Mouse (Mus musculus): ENCODE results near the gene Pdzd4. TPM values are rescaled to one million over a fixed set of nuclear protein-coding genes. Genes with fewer than 3 reads are reported as not detected.

Pdzd4 gene
- 1 to 10 TPM; 2.6 to 3.7 TPM for total RNA-seq (2021)
- long read RNA-seq, experiment 1, result 0 reads
- long read RNA-seq, experiment 2, result 0 reads

DNA sequence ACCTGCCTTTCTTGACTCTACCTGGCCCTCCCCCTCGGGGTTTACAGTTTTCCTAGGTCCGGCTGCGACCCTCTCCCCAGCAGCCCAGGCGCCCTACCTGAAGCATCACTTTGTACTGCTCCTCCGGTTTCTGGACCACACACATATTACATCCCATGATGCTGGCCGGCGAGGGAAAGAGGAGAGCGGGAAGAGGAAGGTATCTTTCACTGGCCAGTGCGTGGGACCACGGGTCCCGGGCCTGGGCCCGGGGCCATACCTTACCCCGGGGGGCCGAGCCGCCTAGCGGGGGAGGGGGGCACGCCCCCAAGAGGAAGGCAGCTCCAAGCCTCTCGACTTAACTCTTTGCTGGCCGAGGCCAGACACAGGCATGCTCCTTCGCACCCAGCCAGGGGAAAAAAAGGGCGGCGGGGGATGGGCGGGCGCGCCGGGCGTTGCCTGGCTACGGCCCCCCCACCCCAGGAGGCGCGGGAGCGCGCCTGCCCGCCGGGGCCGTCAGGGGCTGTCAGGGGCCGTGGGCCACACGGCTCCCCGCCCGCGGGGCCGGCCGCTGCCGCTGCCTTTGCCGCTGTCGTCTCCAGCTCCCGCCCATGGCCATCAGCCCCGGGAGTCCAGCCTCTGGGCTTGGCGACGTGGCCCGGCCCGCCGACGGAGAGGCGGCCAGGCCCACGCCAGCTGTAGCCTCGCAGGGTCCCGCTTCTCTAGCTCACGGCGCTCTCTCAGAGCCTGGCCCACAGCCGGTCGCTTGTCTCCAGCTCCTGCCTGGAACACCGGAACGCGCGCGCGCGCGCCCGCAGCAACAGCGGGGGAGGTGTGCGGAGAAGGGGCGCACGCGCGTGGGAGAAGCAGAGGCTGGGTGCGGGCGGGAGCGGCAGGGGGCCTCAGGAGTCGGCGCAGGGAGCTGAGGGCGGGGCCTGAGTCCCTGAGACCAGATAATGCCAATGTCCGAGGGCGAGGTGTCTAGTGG is at the start of gene Pdzd4:
Gene Pdzd4 (minus strand): TSS at position 785 of the 967 bp plus-strand sequence.
- DNase-seq, result peak; percentile 44

GRCm38 (mm10) chrX:73871956-73872355 is 47.2 kb upstream of the Pdzd4 start:
- no peak for DNase-seq

DNA sequence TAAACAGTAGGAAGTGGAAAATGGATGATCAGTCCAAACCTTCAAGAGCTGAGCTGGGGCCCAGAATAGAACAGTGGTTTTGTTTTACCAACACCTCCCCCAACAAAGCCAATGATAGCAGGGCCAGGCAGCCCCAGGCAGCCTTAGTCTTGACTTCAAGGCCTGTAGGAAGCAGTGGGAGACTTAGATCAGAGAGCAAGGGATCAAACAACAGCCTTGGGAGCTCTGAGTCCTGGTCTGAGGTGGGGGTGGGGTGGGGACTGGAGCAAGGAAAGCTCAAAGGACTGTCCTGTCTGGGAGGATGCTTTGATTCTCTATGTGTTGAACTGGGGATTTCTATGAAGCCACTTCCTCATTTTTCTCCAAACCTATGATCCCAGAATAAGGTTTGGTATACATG is 46.7 kb upstream of the Pdzd4 start:
- DNase-seq, result no peak

GRCm38 (mm10) chrX:73869334-73869733 is 44.6 kb upstream of the Pdzd4 start:
- DNase-seq, result peak; percentile 40

DNA sequence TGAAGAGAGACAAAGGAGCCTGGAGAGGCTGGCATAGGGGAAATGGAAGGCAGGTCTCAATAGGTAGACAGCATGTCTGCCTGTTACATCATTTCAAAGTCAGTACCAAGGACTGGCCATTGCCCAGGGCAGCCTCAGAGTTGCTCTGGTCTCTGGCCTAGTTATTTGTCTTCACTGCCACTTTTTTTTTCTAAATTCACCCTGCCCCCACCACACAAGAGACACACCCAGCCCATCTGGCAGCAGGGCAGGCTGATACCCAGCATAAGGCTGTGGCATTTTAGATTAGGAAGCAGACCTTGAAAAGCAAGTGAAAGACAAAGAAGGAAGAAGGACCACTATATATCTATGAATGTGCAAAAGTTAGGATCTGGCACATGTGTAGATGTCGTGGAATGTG is 43.1 kb upstream of the Pdzd4 start:
- no peak for DNase-seq

GRCm38 (mm10) chrX:73867256-73867655 is 42.5 kb upstream of the Pdzd4 start:
- no peak for DNase-seq

GRCm38 (mm10) chrX:73864692-73865091 is 39.9 kb upstream of the Pdzd4 start:
- no peak for DNase-seq

- DNase-seq, result no peak
Measured at GRCm38 (mm10) chrX:73855087-73855408, 30.3 kb upstream of the Pdzd4 start.

DNA sequence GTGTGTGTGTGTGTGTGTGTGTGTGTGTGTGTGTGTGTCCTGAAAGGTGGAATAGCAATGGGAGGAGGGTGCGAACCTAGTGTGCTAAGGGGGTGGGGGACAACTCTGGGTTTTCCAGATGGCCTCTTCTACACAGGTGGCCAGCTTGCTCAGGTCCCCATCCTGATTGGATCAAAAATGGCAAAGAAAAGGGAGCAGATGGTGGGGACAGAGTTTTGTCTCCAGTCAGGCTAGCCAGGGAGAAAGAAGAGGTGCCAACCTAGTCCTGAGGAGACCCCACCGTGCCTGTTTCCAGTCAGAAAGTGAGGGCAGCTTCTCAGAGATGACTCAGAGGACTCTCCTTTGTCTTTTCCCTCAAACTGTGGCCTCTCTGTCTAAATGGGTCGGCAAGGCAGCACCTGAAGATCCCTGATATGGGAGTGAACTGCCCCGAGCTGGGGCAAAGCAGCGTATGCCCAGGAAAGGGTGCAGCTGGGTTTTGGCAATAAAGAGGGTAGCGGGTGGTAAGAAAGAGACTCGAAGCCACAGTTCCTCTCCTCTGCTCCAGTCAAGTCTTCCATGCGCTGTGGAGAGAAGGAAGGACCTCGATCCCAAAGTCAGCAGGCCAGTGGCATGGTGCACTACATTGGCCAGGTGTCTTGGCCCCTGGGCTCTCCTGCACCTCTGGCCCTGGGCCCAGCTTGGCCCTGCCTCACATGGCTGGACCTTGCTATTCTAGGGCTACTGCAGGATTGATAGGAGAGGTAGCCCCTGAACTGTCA is 29.7 kb upstream of the Pdzd4 start:
- no peak for DNase-seq

GRCm38 (mm10) chrX:73836691-73837090 is 11.9 kb upstream of the Pdzd4 start:
- DNase-seq, result no peak

GRCm38 (mm10) chrX:73835731-73836130 is 11.0 kb upstream of the Pdzd4 start:
- no peak for DNase-seq

- peak; percentile 5 for DNase-seq
Measured at GRCm38 (mm10) chrX:73823747-73824146, 1.0 kb downstream of the Pdzd4 start.

GRCm38 (mm10) chrX:73816596-73817314 is 8.0 kb downstream of the Pdzd4 start:
- no peak for DNase-seq

- DNase-seq, result no peak
Measured at GRCm38 (mm10) chrX:73815072-73815471, 9.7 kb downstream of the Pdzd4 start.

DNA sequence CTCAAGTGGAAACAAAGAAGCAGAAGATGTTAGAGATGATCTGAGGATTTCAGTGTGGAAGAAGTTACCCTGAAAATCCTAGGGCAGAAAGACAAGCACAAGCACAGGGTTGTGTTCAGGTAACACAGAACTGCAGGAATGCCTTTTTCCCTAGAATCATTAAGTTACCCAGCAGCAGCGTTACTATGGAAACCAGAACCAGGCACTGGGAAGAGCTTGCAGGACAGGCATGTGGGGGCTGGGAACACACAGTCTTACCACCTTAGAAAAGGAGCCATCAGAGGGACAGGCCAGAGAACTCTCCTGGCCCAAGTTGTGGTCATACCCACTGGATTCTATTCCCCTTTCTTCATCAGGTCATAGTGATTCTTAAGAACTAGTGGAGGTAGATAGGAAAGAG is 19.0 kb downstream of the Pdzd4 start:
- DNase-seq, result no peak

DNA sequence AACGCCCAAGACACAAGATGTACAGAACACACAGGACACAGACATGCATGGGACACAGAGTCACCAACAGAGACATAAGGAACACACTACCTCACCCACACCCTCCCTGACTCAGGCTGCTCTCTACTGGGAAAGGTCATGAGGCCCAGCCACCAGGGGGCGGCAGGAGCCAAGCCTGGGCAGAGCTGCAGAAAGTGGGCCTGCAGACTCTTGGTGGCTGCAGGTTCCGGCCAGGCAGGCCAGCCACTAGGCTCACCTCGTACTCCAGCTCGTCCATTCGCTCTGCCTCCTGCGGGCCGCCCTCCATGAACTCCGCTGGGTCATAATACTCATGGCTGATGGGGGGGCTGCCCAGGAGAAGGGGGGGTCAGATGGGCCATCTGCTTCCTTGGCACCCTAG is 26.3 kb downstream of the Pdzd4 start:
- DNase-seq, result peak; percentile 75

GRCm38 (mm10) chrX:73797511-73797910 is 27.3 kb downstream of the Pdzd4 start:
- DNase-seq, result no peak

DNA sequence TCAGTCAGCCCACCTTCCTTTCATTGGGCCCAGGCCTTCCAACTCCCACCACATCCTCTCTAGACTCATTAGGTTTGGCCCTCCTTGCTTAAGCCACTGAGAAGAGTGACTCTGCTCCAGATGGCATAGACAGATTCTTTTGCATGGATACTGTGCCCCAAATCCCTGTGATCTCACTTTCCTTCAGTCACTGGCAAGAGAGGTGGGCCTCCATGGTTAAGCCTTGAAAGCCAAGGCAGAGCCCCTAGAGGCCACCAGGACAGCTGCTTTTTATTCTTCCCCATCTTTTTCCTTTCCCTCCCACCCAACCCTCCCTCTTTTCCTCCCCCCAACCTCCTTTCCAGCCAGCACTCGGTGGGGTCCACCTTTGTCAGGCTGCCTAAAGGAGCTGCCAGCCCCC is 31.3 kb downstream of the Pdzd4 start:
- no peak for DNase-seq

DNA sequence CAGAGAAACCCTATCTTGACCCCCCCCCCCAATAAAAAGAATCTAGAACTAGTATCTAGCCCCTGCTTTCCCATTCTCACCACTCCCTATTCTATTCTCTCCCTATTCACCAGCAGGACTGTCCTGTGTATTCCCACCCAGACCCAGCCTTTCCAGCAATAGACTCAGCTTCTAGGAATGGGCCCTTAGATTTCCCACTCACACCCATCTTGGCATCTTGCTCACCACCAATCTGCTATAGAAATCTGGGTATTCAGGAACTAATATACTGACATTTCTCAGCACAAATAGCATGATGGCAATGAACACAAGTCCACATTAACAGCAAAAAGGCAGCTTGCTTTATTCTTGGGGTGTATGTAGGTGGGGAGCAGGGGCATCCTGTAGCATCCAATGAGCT is 31.7 kb downstream of the Pdzd4 start:
- DNase-seq, result no peak

DNA sequence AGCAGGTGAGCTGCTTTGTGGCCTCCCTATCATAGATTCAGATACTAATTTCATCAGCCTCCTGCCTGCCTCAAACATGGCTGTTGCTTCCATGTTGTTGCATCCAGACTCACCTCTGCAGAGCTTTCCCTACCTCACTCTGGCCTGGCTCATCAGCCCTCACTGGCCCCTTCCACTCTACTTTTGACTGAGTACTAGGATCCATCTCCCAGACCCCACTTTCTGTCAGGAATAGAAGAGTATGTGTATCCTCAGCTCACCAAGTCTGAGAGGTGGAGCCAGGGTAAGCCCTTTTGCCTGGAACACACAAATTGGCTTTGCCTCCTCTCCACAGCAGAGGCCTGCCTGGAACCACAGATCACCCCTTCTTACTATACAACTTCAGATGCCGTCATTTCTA is 36.3 kb downstream of the Pdzd4 start:
- DNase-seq, result no peak

- DNase-seq, result no peak
Measured at GRCm38 (mm10) chrX:73787225-73787558, 37.6 kb downstream of the Pdzd4 start.

DNA sequence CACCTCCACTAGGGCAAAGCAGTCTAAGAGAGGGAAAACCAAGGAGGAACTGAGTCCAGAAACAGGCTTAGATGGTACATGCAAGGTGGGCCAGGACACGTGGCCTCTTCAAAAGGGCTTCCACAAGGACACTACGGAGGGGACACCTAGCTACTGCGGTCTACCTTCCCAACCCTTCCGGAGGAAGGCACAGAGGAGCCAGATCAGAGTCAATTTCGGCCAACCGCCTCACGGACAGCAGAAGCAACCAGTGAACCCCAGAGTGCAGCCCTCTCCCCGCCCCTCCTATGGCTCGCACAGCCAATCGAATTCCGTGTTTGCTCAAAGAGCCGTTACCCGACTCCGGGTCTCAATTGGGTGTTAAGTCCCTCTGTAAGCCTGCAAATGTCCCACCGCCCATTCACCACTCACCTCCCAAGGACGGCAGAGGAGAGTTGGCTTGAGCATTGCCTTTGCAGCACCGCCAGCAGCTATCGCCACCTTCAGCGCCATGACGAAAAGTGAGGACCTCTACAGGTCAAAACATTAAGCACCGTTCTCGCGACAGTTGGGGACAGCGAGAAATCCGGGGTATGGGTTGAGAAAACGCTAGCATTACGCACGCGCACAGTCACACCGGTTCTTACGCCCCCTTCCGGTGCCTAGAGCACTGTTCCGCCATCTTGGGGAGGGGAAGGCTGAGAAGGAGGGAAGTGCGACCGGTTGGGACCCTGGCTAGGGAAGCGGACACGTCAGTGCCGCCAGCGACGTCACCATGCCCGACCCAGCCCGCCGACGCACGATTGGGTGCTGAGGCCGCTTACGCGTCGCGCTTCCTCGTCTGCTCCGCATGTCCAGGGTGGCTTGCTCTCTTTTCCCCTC is 38.2 kb downstream of the Pdzd4 start, which contains the start of the genes Idh3g and Ssr4:
Gene Idh3g (minus strand): TSS at position 534 of the 861 bp plus-strand sequence.
Gene Ssr4 (plus strand): TSS at position 665 of the 861 bp plus-strand sequence.
- DNase-seq, result peak; percentile 81
